Mouse (Mus musculus): Measurements from ENCODE around the gene Chtop. TPM values are rescaled to one million over a fixed set of nuclear protein-coding genes. Genes with fewer than 3 reads are reported as not detected.

The Chtop gene
- polyA plus RNA-seq, 1 experiment from 2014 or later: 228 TPM

GRCm38 (mm10) chr3:90451396-90452095 is 57.8 kb downstream of the Chtop start:
- no peak for ATAC-seq (ENCODE audit: low FRiP score)
- H3K4me3 ChIP-seq (replicated peaks): no peak overlapping the region
- WGBS: 65% methylated on average over 10 of the region's 10 CpGs

GRCm38 (mm10) chr3:90450874-90451273 is 58.4 kb downstream of the Chtop start:
- WGBS: 39% methylated on average over 12 of the region's 12 CpGs
- Histone ChIP-seq H3K9me3 (no peaks in the 10 kb centered on the region), H3K4me2 (no peak overlapping the region), H3K27ac (no peak overlapping the region), H3K27me3 (peaks cover 7% of the 10 kb centered on the region; the same call in 1 of the 2 replicates), H3K9ac (no peak overlapping the region), H3K36me3 (replicated peaks) (no peaks in the 10 kb centered on the region), H3K4me3 (replicated peaks) (no peak overlapping the region), H3K4me1 (peaks cover 14% of the 10 kb centered on the region)
- no peak for ATAC-seq (ENCODE audit: low FRiP score)

More at GRCm38 (mm10) chr3:90451396-90452095, 57.8 kb downstream of the Chtop start:
- Histone ChIP-seq H3K27me3 (peaks cover 7% of the 10 kb centered on the region; the same call in 1 of the 2 replicates), H3K4me2 (no peak overlapping the region), H3K9me3 (no peaks in the 10 kb centered on the region), H3K4me1 (peaks cover 8% of the 10 kb centered on the region), H3K36me3 (replicated peaks) (no peaks in the 10 kb centered on the region), H3K9ac (no peak overlapping the region), H3K27ac (0 out of 2 replicates have a peak overlapping the region, but pooled peaks have one; percentile 21)

Other genes starting within 250 kb of the Chtop start
- 6.0 and 7.9 TPM in 2 replicates for gene Dennd4b, start 244.3 kb downstream of the Chtop start, polyA plus RNA-seq (2016; fragmentation: Nextera tagmentation; extraction: Ambion mirVana)
- 15.8 and 17.2 TPM in 2 replicates for gene Gatad2b, start 216.3 kb downstream of the Chtop start, polyA plus RNA-seq (2016; fragmentation: Nextera tagmentation; extraction: Ambion mirVana)
- gene Slc27a3, start 119.6 kb downstream of the Chtop start, polyA plus RNA-seq (2016; fragmentation: Nextera tagmentation; extraction: Ambion mirVana): 14.7 and 18.3 TPM in 2 replicates
- gene Ints3, start 75.9 kb downstream of the Chtop start, polyA plus RNA-seq (2016; fragmentation: Nextera tagmentation; extraction: Ambion mirVana): 42.8 and 45.1 TPM in 2 replicates
- gene Npr1, start 43.6 kb downstream of the Chtop start, polyA plus RNA-seq (2016; fragmentation: Nextera tagmentation; extraction: Ambion mirVana): 1.6 and 2.2 TPM in 2 replicates
- 351 and 352 TPM in 2 replicates for gene Ilf2, start 33.4 kb downstream of the Chtop start, polyA plus RNA-seq (2016; fragmentation: Nextera tagmentation; extraction: Ambion mirVana)
- 71.7 and 73.2 TPM in 2 replicates for gene Snapin, start 18.5 kb downstream of the Chtop start, polyA plus RNA-seq (2016; fragmentation: Nextera tagmentation; extraction: Ambion mirVana)
- 5.1 and 7.0 TPM in 2 replicates for gene S100a1, start 4.9 kb upstream of the Chtop start, polyA plus RNA-seq (2016; fragmentation: Nextera tagmentation; extraction: Ambion mirVana)
- 8.1 and 8.6 TPM in 2 replicates for gene S100a13, start 4.9 kb upstream of the Chtop start, polyA plus RNA-seq (2016; fragmentation: Nextera tagmentation; extraction: Ambion mirVana)
- gene S100a14, start 17.4 kb upstream of the Chtop start, polyA plus RNA-seq (2016; fragmentation: Nextera tagmentation; extraction: Ambion mirVana): 0.19 and 0.24 TPM in 2 replicates
- 26.8 and 27.3 TPM in 2 replicates for gene S100a16, start 27.8 kb upstream of the Chtop start, polyA plus RNA-seq (2016; fragmentation: Nextera tagmentation; extraction: Ambion mirVana)
- gene S100a3, start 51.1 kb upstream of the Chtop start, polyA plus RNA-seq (2016; fragmentation: Nextera tagmentation; extraction: Ambion mirVana): not detected in 2 replicates
- gene S100a2, start 80.7 kb upstream of the Chtop start, polyA plus RNA-seq (2016; fragmentation: Nextera tagmentation; extraction: Ambion mirVana): not detected in 2 replicates
- not detected in 2 replicates for gene Gm42674, start 92.4 kb upstream of the Chtop start, polyA plus RNA-seq (2016; fragmentation: Nextera tagmentation; extraction: Ambion mirVana)
- 1.6 and 1.7 TPM in 2 replicates for gene S100a4, start 94.3 kb upstream of the Chtop start, polyA plus RNA-seq (2016; fragmentation: Nextera tagmentation; extraction: Ambion mirVana)
- gene S100a5, start 99.0 kb upstream of the Chtop start, polyA plus RNA-seq (2016; fragmentation: Nextera tagmentation; extraction: Ambion mirVana): 0.56 TPM in 1 of 2 replicates, not detected in the other
- 20.1 and 22.2 TPM in 2 replicates for gene S100a6, start 103.4 kb upstream of the Chtop start, polyA plus RNA-seq (2016; fragmentation: Nextera tagmentation; extraction: Ambion mirVana)
- gene S100a7a, start 144.5 kb upstream of the Chtop start, polyA plus RNA-seq (2016; fragmentation: Nextera tagmentation; extraction: Ambion mirVana): not detected in 2 replicates
- gene S100a8, start 159.5 kb upstream of the Chtop start, polyA plus RNA-seq (2016; fragmentation: Nextera tagmentation; extraction: Ambion mirVana): 4.4 and 5.2 TPM in 2 replicates
- gene S100a9, start 186.2 kb upstream of the Chtop start, polyA plus RNA-seq (2016; fragmentation: Nextera tagmentation; extraction: Ambion mirVana): 2.6 and 3.8 TPM in 2 replicates
- not detected in 2 replicates for gene Pglyrp4, start 217.4 kb upstream of the Chtop start, polyA plus RNA-seq (2016; fragmentation: Nextera tagmentation; extraction: Ambion mirVana)

Measured in forebrain, embryonic 12.5 days (tissue).